Mouse (Mus musculus) cortical plate, adult 2 months (tissue): ENCODE measurements at regions not wholly inside any gene's neighbourhood (a gene's known extent, or its start where the extent isn't known, plus 50 kb on each side); places are given as distances from the start of the nearest gene placed in this dataset.

Experiments used
- H3K27ac ChIP-seq: fragments of 200-500 bp; 2 replicates; pipeline ENCODE4 v1.5.1; 2012; ENCODE audit warnings: low read length, control low read depth, inconsistent platforms; ENCODE audit not compliant: insufficient read depth
- H3K4me1 ChIP-seq: fragments of 200-500 bp; 2 replicates; pipeline ENCODE4 v1.6.1; 2011; ENCODE audit warnings: low read length; ENCODE audit not compliant: control insufficient read depth, insufficient read depth
- H3K4me3 ChIP-seq: fragments of 200-500 bp; 2 replicates; pipeline ENCODE4 v1.5.1; 2011; ENCODE audit warnings: mild to moderate bottlenecking, low read length, control low read depth; ENCODE audit not compliant: insufficient read depth
- CTCF ChIP-seq: fragments of 200-500 bp; IDR thresholded peaks from 2 replicates; pipeline ENCODE4 v1.5.1; 2011; ENCODE audit warnings: mild to moderate bottlenecking, control low read depth, low read length; ENCODE audit not compliant: insufficient read depth; ENCODE audit errors: extremely low read depth
- POLR2A ChIP-seq: fragments of 200-500 bp; IDR thresholded peaks from 2 replicates; pipeline ENCODE4 v1.6.1; 2011; ENCODE audit warnings: mild to moderate bottlenecking, low read length, control low read depth; ENCODE audit not compliant: insufficient read depth; ENCODE audit errors: extremely low read depth

GRCm38 (mm10) chr8:82196504-82196903 lies 206.5 kb downstream of the Il15 start:
- no peak for TF ChIP-seq POLR2A
- H3K4me1 ChIP-seq = no peaks in the 10 kb centered on the region
- H3K4me3 ChIP-seq = no peak overlapping the region
- no peak overlapping the region for H3K27ac ChIP-seq

- H3K4me3 ChIP-seq = no peak overlapping the region
These were observed 207.9 kb downstream of the Il15 start for GRCm38 (mm10) chr8:82195112-82195511.

GRCm38 (mm10) chr8:82191011-82191410 lies 212.0 kb downstream of the Il15 start:
- no peaks in the 10 kb centered on the region for H3K4me1 ChIP-seq
- no peak overlapping the region for H3K27ac ChIP-seq
- H3K4me3 ChIP-seq = no peak overlapping the region
- TF ChIP-seq POLR2A = no peak
- no peak for TF ChIP-seq CTCF

More at GRCm38 (mm10) chr8:82195112-82195511, 207.9 kb downstream of the Il15 start:
- Histone ChIP-seq H3K27ac (no peak overlapping the region), H3K4me1 (no peaks in the 10 kb centered on the region)
- TF ChIP-seq CTCF (no peak), POLR2A (no peak)

GRCm38 (mm10) chr8:82187138-82187880 lies 215.7 kb downstream of the Il15 start:
- Histone ChIP-seq H3K27ac (no peak overlapping the region), H3K4me1 (no peaks in the 10 kb centered on the region), H3K4me3 (no peak overlapping the region)
- no peak for TF ChIP-seq POLR2A
- TF ChIP-seq CTCF = no peak

GRCm38 (mm10) chr8:82184022-82184421 lies 219.0 kb downstream of the Il15 start:
- Histone ChIP-seq H3K27ac (no peak overlapping the region), H3K4me3 (no peak overlapping the region), H3K4me1 (no peaks in the 10 kb centered on the region)
- TF ChIP-seq CTCF (no peak), POLR2A (no peak)
